Mouse (Mus musculus) limb, embryonic 15.5 days (tissue): ENCODE measurements around the gene Nup210. TPM values are rescaled to one million over a fixed set of nuclear protein-coding genes. Genes with fewer than 3 reads are reported as not detected.

Experiments
- ATAC-seq: fragments of 200-750 bp; cut with Nextera tagmentation; 2 replicates; pipeline ENCODE4 v1.8.0; 2017; ENCODE audit warnings: low read depth, moderate TSS enrichment; ENCODE audit not compliant: insufficient number of reproducible peaks, low FRiP score, low TSS enrichment
- H3K27ac ChIP-seq: fragments of 300-500 bp; sonication (generic); 2 replicates; pipeline ENCODE4 v1.5.1; 2015; ENCODE audit warnings: moderate library complexity, mild to moderate bottlenecking, inconsistent platforms
- H3K27me3 ChIP-seq: fragments of 300-500 bp; sonication (generic); 2 replicates; pipeline ENCODE4 v1.6.1; 2015; ENCODE audit warnings: inconsistent platforms
- H3K36me3 ChIP-seq: fragments of 300-500 bp; sonication (generic); 2 replicates; pipeline ENCODE4 v1.6.1; 2015; ENCODE audit warnings: inconsistent platforms
- H3K4me1 ChIP-seq: fragments of 300-500 bp; sonication (generic); 2 replicates; pipeline ENCODE4 v1.6.1; 2015; ENCODE audit warnings: inconsistent platforms
- H3K4me2 ChIP-seq: fragments of 300-500 bp; sonication (generic); 2 replicates; pipeline ENCODE4 v1.6.1; 2015; ENCODE audit warnings: mild to moderate bottlenecking, inconsistent platforms
- H3K4me3 ChIP-seq: fragments of 300-500 bp; sonication (generic); 2 replicates; pipeline ENCODE4 v1.5.1; 2015; ENCODE audit warnings: mild to moderate bottlenecking, inconsistent platforms
- H3K9ac ChIP-seq: fragments of 300-500 bp; sonication (generic); 2 replicates; pipeline ENCODE4 v1.6.1; 2015; ENCODE audit warnings: inconsistent platforms
- H3K9me3 ChIP-seq: fragments of 300-500 bp; sonication (generic); 2 replicates; pipeline ENCODE4 v1.6.1; 2016; ENCODE audit warnings: inconsistent platforms
- WGBS: fragments of 180-500 bp; shearing (Covaris S2); methylation state at CpG from one replicate; pipeline ENCODE4 v1.1.7; 2015; 5-methylcytosine and 5-hydroxymethylcytosine counted together
- polyA plus RNA-seq: library from polyadenylated mRNA; unstranded; fragments of >200 nt; fragmentation: Nextera tagmentation; extraction: Ambion mirVana; gene quantifications from 2 replicates; pipeline ENCODE4 v1.2.1, GENCODE M21; 2015

Nup210 gene
- polyA plus RNA-seq, 1 experiment from 2014 or later = 11.3 TPM

DNA sequence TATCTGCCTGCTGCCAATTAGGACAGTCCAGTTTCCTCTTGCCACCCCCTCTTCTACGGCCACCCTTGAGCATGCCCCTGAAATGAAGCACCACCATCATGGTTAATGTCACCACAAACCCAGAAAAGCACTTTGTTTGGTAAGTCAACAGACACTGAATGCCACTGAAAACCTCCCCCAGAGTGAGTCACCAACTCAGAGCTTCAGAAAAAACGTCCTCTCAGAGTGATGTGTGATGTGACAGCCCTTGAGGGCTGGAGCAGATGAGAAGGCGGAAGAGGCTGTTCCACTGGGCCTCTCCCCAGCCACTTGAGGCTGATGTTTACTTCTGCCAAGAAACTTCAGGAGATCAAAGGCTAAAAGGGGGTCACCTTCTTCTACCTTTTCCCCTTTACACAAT lies 132.5 kb downstream of the Nup210 start:
- H3K4me2 ChIP-seq = no peak overlapping the region
- peaks cover 12% of the 10 kb centered on the region; the same call in 1 of the 2 replicates for H3K27me3 ChIP-seq
- peaks cover 17% of the 10 kb centered on the region for H3K4me1 ChIP-seq
- no peaks in the 10 kb centered on the region for H3K9me3 ChIP-seq
- H3K9ac ChIP-seq = no peak overlapping the region
- WGBS = 50% methylated on average over 3 of the region's 3 CpGs
- ATAC-seq = no peak
- H3K4me3 ChIP-seq = no peak overlapping the region
- H3K36me3 ChIP-seq = no peaks in the 10 kb centered on the region
- H3K27ac ChIP-seq = no peak overlapping the region

DNA sequence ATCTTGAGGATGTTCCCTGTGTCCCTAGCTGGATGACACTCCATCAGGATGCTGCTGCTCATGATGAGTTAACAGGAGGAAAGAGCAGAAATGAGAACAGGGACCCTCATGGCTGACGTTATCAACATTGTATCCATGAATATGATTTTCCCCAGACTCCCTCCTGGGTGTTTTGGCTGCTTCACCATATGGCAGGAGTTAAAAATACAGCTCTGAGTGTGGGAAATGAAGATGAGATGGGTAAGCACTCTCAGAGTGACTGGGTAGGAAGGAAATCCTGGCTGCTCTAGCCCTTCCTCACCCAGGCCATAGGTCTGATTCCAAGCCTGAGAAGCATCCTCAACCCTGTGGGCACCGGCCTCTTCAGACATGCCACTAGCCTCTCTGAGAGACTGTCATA lies 142.3 kb downstream of the Nup210 start:
- Histone ChIP-seq H3K4me2 (no peak overlapping the region), H3K9me3 (no peaks in the 10 kb centered on the region), H3K4me3 (no peak overlapping the region), H3K9ac (no peak overlapping the region), H3K4me1 (peaks cover 6% of the 10 kb centered on the region; the same call in 1 of the 2 replicates), H3K27me3 (no peaks in the 10 kb centered on the region), H3K36me3 (no peaks in the 10 kb centered on the region), H3K27ac (no peak overlapping the region)
- ATAC-seq = no peak
- 76% methylated on average over 2 of the region's 2 CpGs for WGBS

DNA sequence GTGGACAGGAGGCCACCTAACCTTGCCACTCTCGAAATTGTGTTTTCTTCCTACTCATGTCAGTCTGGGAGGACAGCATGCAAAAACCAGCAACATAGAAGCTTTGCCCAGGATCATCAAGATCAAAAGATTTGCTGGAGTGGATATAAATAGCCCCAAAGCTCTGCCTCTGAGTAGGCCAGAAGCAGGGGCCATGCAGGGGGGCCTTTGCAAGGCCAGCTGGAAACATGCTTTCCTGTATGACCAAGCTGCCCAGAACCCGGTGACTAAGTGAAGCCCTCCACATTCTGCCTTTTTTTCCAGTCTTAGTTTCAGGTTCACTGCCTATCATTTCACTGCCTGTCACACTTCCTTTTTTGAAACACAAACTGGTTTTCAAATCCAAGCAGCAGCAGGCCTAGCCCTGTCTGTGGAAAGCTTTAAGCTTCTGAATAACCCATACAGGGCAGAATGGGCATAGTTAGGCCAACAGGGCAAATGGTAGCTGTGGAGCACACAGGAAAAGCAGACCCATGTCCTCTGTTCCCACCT lies 147.2 kb downstream of the Nup210 start:
- Histone ChIP-seq H3K9me3 (no peaks in the 10 kb centered on the region), H3K36me3 (no peaks in the 10 kb centered on the region), H3K4me1 (peaks cover 7% of the 10 kb centered on the region; the same call in 1 of the 2 replicates), H3K4me2 (no peak overlapping the region), H3K4me3 (no peak overlapping the region), H3K9ac (no peak overlapping the region), H3K27ac (peak overlapping the region; percentile 47; the same call in 1 of the 2 replicates), H3K27me3 (no peaks in the 10 kb centered on the region)
- ATAC-seq = no peak
- 23% methylated on average over 2 of the region's 2 CpGs for WGBS

Other genes starting within 250 kb of the Nup210 start
- 11.4 and 11.6 TPM in 2 replicates for gene Iqsec1, start 128.1 kb downstream of the Nup210 start, polyA plus RNA-seq
- gene Hdac11, start 39.8 kb upstream of the Nup210 start, polyA plus RNA-seq = 13.5 and 13.9 TPM in 2 replicates
- gene Fbln2, start 95.6 kb upstream of the Nup210 start, polyA plus RNA-seq = 297 and 305 TPM in 2 replicates